Mouse (Mus musculus) spleen, adult 2 months (tissue): Measurements from ENCODE around the gene Gm17324.

ENCODE experiments used
- CTCF ChIP-seq: fragments of 200-500 bp; IDR thresholded peaks from 2 replicates; pipeline ENCODE4 v1.5.1; 2011; ENCODE audit warnings: mild to moderate bottlenecking, inconsistent platforms; ENCODE audit not compliant: insufficient read depth, insufficient read length, insufficient replicate concordance; ENCODE audit errors: extremely low read depth
- POLR2A ChIP-seq: fragments of 200-500 bp; IDR thresholded peaks from 2 replicates; pipeline ENCODE4 v1.6.1; 2011; ENCODE audit warnings: low read depth, low read length, inconsistent platforms

DNA sequence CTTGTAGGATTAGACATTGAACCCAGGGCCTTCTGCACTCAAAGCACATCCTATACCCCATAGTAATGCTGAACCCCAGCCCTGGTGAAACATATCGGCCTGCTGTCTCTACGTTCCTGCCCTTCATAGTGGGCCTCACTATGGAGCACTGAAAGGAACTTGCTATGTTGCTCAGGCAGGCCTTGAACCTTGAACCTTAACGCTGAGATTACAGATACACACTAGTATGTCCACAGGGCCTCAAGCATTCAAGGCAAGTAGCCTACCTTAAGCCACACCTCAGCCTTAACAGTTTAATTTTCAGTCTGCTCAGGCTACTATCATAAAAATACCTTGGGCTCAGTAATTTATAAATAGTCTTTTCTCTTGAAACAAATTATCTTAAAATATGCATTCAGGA is 43.7 kb upstream of the Gm17324 start:
- TF ChIP-seq POLR2A = no peak
- no peak for TF ChIP-seq CTCF
